Comparison of ENCODE assay signal across 8 mouse cellular contexts in the genomic region with DNA sequence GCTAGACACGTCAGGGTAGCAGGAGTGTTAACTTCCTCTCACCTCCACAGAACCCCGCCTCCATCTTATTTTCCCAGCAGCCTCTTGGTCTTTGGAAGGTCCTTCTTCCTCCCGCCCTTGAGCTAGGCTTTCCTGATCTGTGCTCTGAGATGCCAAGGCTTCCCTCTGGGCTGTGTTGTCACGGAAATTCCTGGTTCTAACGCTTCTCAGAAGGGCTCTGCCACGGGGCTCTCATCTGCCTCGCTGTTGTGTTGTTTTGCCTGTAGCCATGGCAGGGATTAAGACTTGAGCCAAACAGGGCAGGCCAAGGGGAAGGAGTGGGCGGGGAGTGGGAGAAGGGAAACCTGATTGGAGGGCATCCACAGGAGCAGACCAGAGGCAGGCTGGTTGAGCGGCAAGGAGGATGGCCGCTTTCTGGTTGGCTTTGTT. TPM values are rescaled to one million over a fixed set of nuclear protein-coding genes. Genes with fewer than 3 reads are reported as not detected.
DNase-seq lines count a peak whose midpoint lies in the region; ATAC-seq and TF ChIP-seq lines count a peak whose summit lies in the region.

No protein-coding gene starts in this region.

- H3K9me3 ChIP-seq in hindbrain, embryonic 16.5 days (ENCODE audit: control insufficient read depth, low read length), result no peaks in the 10 kb centered on the region
- H3K9me3 ChIP-seq in limb, embryonic 14.5 days (ENCODE audit: control insufficient read depth, low read length), result no peaks in the 10 kb centered on the region
- H3K9me3 ChIP-seq in neural tube, embryonic 15.5 days (replicated peaks), result no peaks in the 10 kb centered on the region

- no peak; the same call in 1 of the 2 replicates for ATAC-seq in frontal cortex, adult (ENCODE audit: low TSS enrichment)
- peak; percentile 90 for ATAC-seq in hindbrain, embryonic 16.5 days
- peak; percentile 85 for ATAC-seq in limb, embryonic 14.5 days (ENCODE audit: low FRiP score, low read depth)
- ATAC-seq in neural tube, embryonic 15.5 days (ENCODE audit: low FRiP score), result peak; percentile 75; the same call in 1 of the 2 replicates
- ATAC-seq in megakaryocyte-erythroid progenitor cell, adult 5-6 weeks (replicated peaks; ENCODE audit: low FRiP score, low TSS enrichment, poor library complexity, severe bottlenecking), result no peak

- H3K4me2 ChIP-seq in hindbrain, embryonic 16.5 days (ENCODE audit: low read length), result peak overlapping the region; percentile 34
- peak overlapping the region; percentile 18 for H3K4me2 ChIP-seq in limb, embryonic 14.5 days (replicated peaks; ENCODE audit: low read depth, low read length, severe bottlenecking)
- H3K4me2 ChIP-seq in neural tube, embryonic 15.5 days, result 0 out of 2 replicates have a peak overlapping the region, but pooled peaks have one; percentile 2

- H3K27me3 ChIP-seq in hindbrain, embryonic 16.5 days (replicated peaks; ENCODE audit: control insufficient read depth, insufficient read depth, low read length), result no peaks in the 10 kb centered on the region
- no peaks in the 10 kb centered on the region for H3K27me3 ChIP-seq in limb, embryonic 14.5 days (ENCODE audit: control insufficient read depth, insufficient read depth, low read length)
- H3K27me3 ChIP-seq in neural tube, embryonic 15.5 days (replicated peaks), result no peaks in the 10 kb centered on the region

- no peak for TF ChIP-seq POLR2A in limb, embryonic 14.5 days (IDR thresholded peaks at IDR 0.05; ENCODE audit: borderline replicate concordance, extremely low read depth, insufficient read depth, insufficient read length)

- 31% methylated on average over 10 of the region's 10 CpGs for WGBS in hindbrain, embryonic 16.5 days
- 28% methylated on average over 10 of the region's 10 CpGs for WGBS in limb, embryonic 14.5 days
- 43% methylated on average over 10 of the region's 10 CpGs for WGBS in neural tube, embryonic 15.5 days

- no peak overlapping the region for H3K4me3 ChIP-seq in hindbrain, embryonic 16.5 days (ENCODE audit: low read length)
- no peak overlapping the region for H3K4me3 ChIP-seq in limb, embryonic 14.5 days (replicated peaks; ENCODE audit: low read length)
- H3K4me3 ChIP-seq in neural tube, embryonic 15.5 days (replicated peaks), result no peak overlapping the region

- no peak overlapping the region for H3K9ac ChIP-seq in hindbrain, embryonic 16.5 days (ENCODE audit: low read depth, low read length)
- H3K9ac ChIP-seq in limb, embryonic 14.5 days (ENCODE audit: low read depth, low read length, severe bottlenecking), result no peak overlapping the region
- H3K9ac ChIP-seq in neural tube, embryonic 15.5 days (replicated peaks), result no peak overlapping the region

- no peaks in the 10 kb centered on the region for H3K36me3 ChIP-seq in hindbrain, embryonic 16.5 days (ENCODE audit: control insufficient read depth, insufficient read depth, low read length)
- H3K36me3 ChIP-seq in limb, embryonic 14.5 days (ENCODE audit: control insufficient read depth, insufficient read depth, low read length), result no peaks in the 10 kb centered on the region
- no peaks in the 10 kb centered on the region for H3K36me3 ChIP-seq in neural tube, embryonic 15.5 days

- peak; percentile 43 to 48 for DNase-seq in frontal cortex, postnatal 10 days (ENCODE audit: low spot score in 2 of 2)
- peak; percentile 46 to 49 for DNase-seq in cerebellum, postnatal 36 days
- DNase-seq in gastrocnemius, postnatal 10 days, result peak; percentile 71
- DNase-seq in limb, embryonic 14.5 days (ENCODE audit: low spot score), result peak; percentile 48

- peak overlapping the region; percentile 59; the same call in 1 of the 2 replicates for H3K27ac ChIP-seq in hindbrain, embryonic 16.5 days (ENCODE audit: low read depth, low read length)
- H3K27ac ChIP-seq in limb, embryonic 14.5 days (replicated peaks; ENCODE audit: low read depth, low read length), result peak overlapping the region; percentile 49; the same call in 1 of the 2 replicates
- H3K27ac ChIP-seq in neural tube, embryonic 15.5 days (replicated peaks), result peak overlapping the region; percentile 14; the same call in 1 of the 2 replicates

- H3K4me1 ChIP-seq in hindbrain, embryonic 16.5 days (ENCODE audit: control insufficient read depth, insufficient read depth, low read depth, low read length), result peaks cover 6% of the 10 kb centered on the region
- peaks cover 26% of the 10 kb centered on the region for H3K4me1 ChIP-seq in limb, embryonic 14.5 days (ENCODE audit: control insufficient read depth, insufficient read depth, low read length)
- peaks cover 19% of the 10 kb centered on the region for H3K4me1 ChIP-seq in neural tube, embryonic 15.5 days

RNA-seq across cellular contexts. Expression of a gene that starts 26.8 kb away (rescaled TPM):
- total RNA-seq in gastrocnemius, postnatal 10 days (2021), result 10 to 100 TPM; 15.2 to 17.1 TPM
- 0.26 and 0.56 TPM in 2 replicates for polyA plus RNA-seq in hindbrain, embryonic 16.5 days (2015; fragmentation: Nextera tagmentation; extraction: Ambion mirVana)
- polyA plus RNA-seq in limb, embryonic 14.5 days (2012; rRNA removed), result 37.7 and 43.9 TPM in 2 replicates
- 3.2 and 3.8 TPM in 2 replicates for polyA plus RNA-seq in limb, embryonic 14.5 days (2014; fragmentation: Nextera tagmentation; extraction: Ambion mirVana)
- polyA plus RNA-seq in neural tube, embryonic 15.5 days (2015; fragmentation: Nextera tagmentation; extraction: Ambion mirVana), result 0.68 and 0.69 TPM in 2 replicates
- 0.47 TPM in 1 of 2 replicates, not detected in the other for total RNA-seq in megakaryocyte-erythroid progenitor cell, adult 5-6 weeks (2014; fragmentation: Nextera tagmentation)
- total RNA-seq in megakaryocyte-erythroid progenitor cell, adult 5-6 weeks (2017), result 1.1 and 2.1 TPM in 2 replicates

Comparison
In these comparisons a context has a peak if more than half of its experiments do, and no peak if none do; other contexts are left out.
1. ATAC-seq: peak in hindbrain, embryonic 16.5 days (single experiment), limb, embryonic 14.5 days (single experiment) and neural tube, embryonic 15.5 days (single experiment); none in frontal cortex, adult (single experiment) and megakaryocyte-erythroid progenitor cell, adult 5-6 weeks (single experiment).
2. Peak in every context shown above with its lines, with median percentiles within 50 percentile points of each other: DNase-seq, H3K27ac ChIP-seq and H3K4me2 ChIP-seq.